Mouse (Mus musculus) thymus, postnatal 4 days (tissue): ENCODE measurements around the gene Olfml2a.
"Not testable (repeated sequence)": the region's sequence is repeated elsewhere in the genome, so short reads cannot be mapped to it uniquely, and the experiment has no call there.

Experiments
- DNase-seq: peaks from one replicate; pipeline ENCODE4 v3.0.0; 2021

Olfml2a gene

GRCm38 (mm10) chr2:38987803-38988510 lies 56.2 kb downstream of the Olfml2a start:
- peak; percentile 58 for DNase-seq

- DNase-seq, result no peak
Measured at GRCm38 (mm10) chr2:38988929-38989328, 57.2 kb downstream of the Olfml2a start.

- no peak for DNase-seq
Measured at GRCm38 (mm10) chr2:38992004-38992403, 60.2 kb downstream of the Olfml2a start.

GRCm38 (mm10) chr2:38992452-38992851 lies 60.7 kb downstream of the Olfml2a start:
- no peak for DNase-seq

- peak; percentile 92 for DNase-seq
Measured at GRCm38 (mm10) chr2:38997386-38998374, 65.9 kb downstream of the Olfml2a start, which contains the start of gene Wdr38. Gene Wdr38, plus strand, starts transcription at chr2:38997476.

GRCm38 (mm10) chr2:38999381-38999780 lies 67.6 kb downstream of the Olfml2a start:
- DNase-seq, result no peak

GRCm38 (mm10) chr2:38999910-39000586 lies 68.3 kb downstream of the Olfml2a start:
- DNase-seq, result no peak

GRCm38 (mm10) chr2:39000587-39000919 lies 68.8 kb downstream of the Olfml2a start:
- DNase-seq, result no peak

GRCm38 (mm10) chr2:39001866-39002265 lies 70.1 kb downstream of the Olfml2a start:
- no peak for DNase-seq

GRCm38 (mm10) chr2:39003106-39003505 lies 71.3 kb downstream of the Olfml2a start:
- DNase-seq, result no peak

- DNase-seq, result no peak
Measured at GRCm38 (mm10) chr2:39003512-39003911, 71.7 kb downstream of the Olfml2a start.

- DNase-seq, result peak; percentile 42
Measured at GRCm38 (mm10) chr2:39004372-39004771, 72.6 kb downstream of the Olfml2a start.

- DNase-seq, result peak; percentile 94
Measured at GRCm38 (mm10) chr2:39004880-39005435, 73.2 kb downstream of the Olfml2a start, which contains the start of gene Arpc5l. Gene Arpc5l, plus strand, starts transcription at chr2:39005348.

- peak; percentile 83 for DNase-seq
Measured at GRCm38 (mm10) chr2:39005574-39006079, 73.8 kb downstream of the Olfml2a start, which contains the start of gene Rpl35. Gene Rpl35, minus strand, starts transcription at chr2:39005624.

- no peak for DNase-seq
Measured at GRCm38 (mm10) chr2:39006149-39006730, 74.5 kb downstream of the Olfml2a start.

GRCm38 (mm10) chr2:39007865-39008264 lies 76.1 kb downstream of the Olfml2a start:
- peak; percentile 95 for DNase-seq

GRCm38 (mm10) chr2:39008350-39008851 lies 76.6 kb downstream of the Olfml2a start:
- DNase-seq, result no peak

- peak; percentile 83 for DNase-seq
Measured at GRCm38 (mm10) chr2:39008954-39009365, 77.2 kb downstream of the Olfml2a start.

- DNase-seq, result not testable (repeated sequence)
Measured at GRCm38 (mm10) chr2:39010144-39010543, 78.4 kb downstream of the Olfml2a start.

GRCm38 (mm10) chr2:39011264-39011663 lies 79.5 kb downstream of the Olfml2a start:
- no peak for DNase-seq

GRCm38 (mm10) chr2:39011971-39012370 lies 80.2 kb downstream of the Olfml2a start:
- no peak for DNase-seq

GRCm38 (mm10) chr2:39012768-39013279 lies 81.0 kb downstream of the Olfml2a start:
- DNase-seq, result no peak
